Mouse (Mus musculus): ENCODE measurements around the gene Gm10295. TPM values are rescaled to one million over a fixed set of nuclear protein-coding genes. Genes with fewer than 3 reads are reported as not detected.

The Gm10295 gene
- polyA plus RNA-seq (2012; rRNA removed) = not detected in 2 replicates

GRCm38 (mm10) chr7:71351364-71351763 is at the start of gene Gm10295:
Gene Gm10295, minus strand, starts transcription at chr7:71351485.

All from central nervous system, embryonic 14 days (tissue).